Mouse (Mus musculus): ENCODE results near the gene 1700011L22Rik. TPM values are rescaled to one million over a fixed set of nuclear protein-coding genes. Genes with fewer than 3 reads are reported as not detected.

Gene 1700011L22Rik
- polyA plus RNA-seq, 1 experiment: not detected

DNA sequence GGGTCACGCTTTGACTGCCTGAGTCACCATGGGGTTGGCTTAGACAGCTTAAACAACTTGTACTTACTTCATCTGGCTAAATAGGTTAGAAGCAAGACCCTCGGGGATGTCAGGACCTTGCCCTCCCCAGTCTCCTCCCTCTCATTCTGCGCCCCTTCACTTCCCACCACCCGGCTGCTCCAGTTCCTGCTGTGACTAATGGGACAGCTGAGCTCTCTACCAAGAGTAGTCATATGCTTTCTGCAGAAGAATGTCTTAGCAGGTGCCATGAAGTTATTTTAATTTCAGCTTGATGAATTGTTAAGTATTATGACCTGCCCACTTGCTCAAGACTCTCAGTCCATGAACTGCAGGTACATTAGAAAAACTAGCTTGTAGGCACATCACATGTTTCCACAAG, 51.9 kb downstream of the 1700011L22Rik start:
- Histone ChIP-seq H3K27ac (ENCODE audit: insufficient read depth, low read length) (no peak overlapping the region), H3K4me1 (ENCODE audit: control insufficient read depth, insufficient read depth, low read length) (peaks cover 8% of the 10 kb centered on the region; the same call in 1 of the 2 replicates), H3K4me3 (ENCODE audit: insufficient read depth, low read length) (no peak overlapping the region)
- TF ChIP-seq POLR2A (IDR thresholded peaks at IDR 0.05; ENCODE audit: low read depth, low read length) (no peak), CTCF (IDR thresholded peaks at IDR 0.05; ENCODE audit: borderline replicate concordance, insufficient read depth, low read length) (no peak)

DNA sequence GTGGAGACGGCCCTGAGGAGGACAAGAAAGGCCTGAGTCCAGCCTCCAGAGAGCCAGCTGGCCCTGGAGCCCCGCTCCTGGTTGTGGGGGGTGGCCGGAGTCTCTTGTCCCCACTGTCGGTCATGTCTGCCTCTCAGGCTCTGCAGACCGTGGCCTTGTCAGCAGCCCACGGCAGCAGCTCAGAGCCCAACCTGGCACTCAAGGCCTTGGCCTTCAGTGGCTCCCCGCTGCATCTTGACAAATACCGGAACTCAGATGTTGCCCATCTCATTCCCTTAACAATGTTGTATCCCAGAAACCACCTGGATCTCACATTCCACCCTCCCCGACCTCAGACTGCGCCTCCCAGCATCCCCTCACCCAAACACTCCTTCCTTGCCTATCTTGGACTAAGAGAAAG, 58.3 kb downstream of the 1700011L22Rik start:
- no peak overlapping the region for H3K27ac ChIP-seq (ENCODE audit: insufficient read depth, low read length)
- no peaks in the 10 kb centered on the region for H3K4me1 ChIP-seq (ENCODE audit: control insufficient read depth, insufficient read depth, low read length)
- TF ChIP-seq CTCF (IDR thresholded peaks at IDR 0.05; ENCODE audit: borderline replicate concordance, insufficient read depth, low read length): no peak
- TF ChIP-seq POLR2A (IDR thresholded peaks at IDR 0.05; ENCODE audit: low read depth, low read length): no peak
- H3K4me3 ChIP-seq (ENCODE audit: insufficient read depth, low read length): no peak overlapping the region

DNA sequence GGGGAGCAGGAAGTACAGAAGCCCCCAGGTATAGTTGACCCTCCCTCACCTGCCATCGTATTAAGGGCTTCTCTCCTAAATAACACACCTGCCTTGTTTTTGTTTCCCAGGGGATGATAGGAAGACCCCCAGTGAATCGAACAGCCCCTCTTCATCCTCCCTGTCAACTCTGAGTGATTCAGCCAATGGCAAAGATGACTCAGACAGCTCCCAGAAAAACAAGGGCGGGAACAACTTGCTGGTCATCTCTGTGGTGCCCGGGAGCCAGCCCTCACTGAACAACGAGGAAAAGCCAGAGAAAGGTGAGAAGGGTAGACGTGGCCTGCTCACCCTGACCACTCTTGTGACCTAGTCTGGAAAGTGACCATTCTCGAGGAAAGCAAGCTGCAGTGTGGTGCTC, 62.9 kb downstream of the 1700011L22Rik start:
- no peak overlapping the region for H3K4me3 ChIP-seq (ENCODE audit: insufficient read depth, low read length)
- TF ChIP-seq POLR2A (IDR thresholded peaks at IDR 0.05; ENCODE audit: low read depth, low read length) (no peak), CTCF (IDR thresholded peaks at IDR 0.05; ENCODE audit: borderline replicate concordance, insufficient read depth, low read length) (no peak)
- no peaks in the 10 kb centered on the region for H3K4me1 ChIP-seq (ENCODE audit: control insufficient read depth, insufficient read depth, low read length)
- H3K27ac ChIP-seq (ENCODE audit: insufficient read depth, low read length): no peak overlapping the region

DNA sequence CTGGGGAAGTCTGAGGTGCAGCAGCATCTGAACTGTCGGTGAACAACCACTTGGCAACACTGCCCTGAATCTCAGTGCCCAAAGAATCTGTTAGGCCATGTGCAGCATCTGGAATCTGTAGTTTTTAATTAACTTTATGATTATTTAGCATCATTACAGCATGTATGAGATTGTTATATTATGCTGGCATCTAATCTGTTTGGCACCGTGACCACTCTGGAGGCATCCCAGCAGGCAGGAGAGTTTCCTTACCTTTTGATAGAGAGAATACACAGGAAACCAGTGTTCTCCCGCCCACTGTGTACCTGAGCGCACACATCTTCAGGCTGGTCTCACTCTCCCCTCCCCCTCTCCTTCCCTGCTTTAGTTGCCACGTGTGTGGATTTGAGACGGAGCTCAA, 68.7 kb downstream of the 1700011L22Rik start:
- no peak for TF ChIP-seq CTCF (IDR thresholded peaks at IDR 0.05; ENCODE audit: borderline replicate concordance, insufficient read depth, low read length)
- TF ChIP-seq POLR2A (IDR thresholded peaks at IDR 0.05; ENCODE audit: low read depth, low read length): no peak
- H3K4me1 ChIP-seq (ENCODE audit: control insufficient read depth, insufficient read depth, low read length): no peaks in the 10 kb centered on the region
- H3K4me3 ChIP-seq (ENCODE audit: insufficient read depth, low read length): no peak overlapping the region
- no peak overlapping the region for H3K27ac ChIP-seq (ENCODE audit: insufficient read depth, low read length)

DNA sequence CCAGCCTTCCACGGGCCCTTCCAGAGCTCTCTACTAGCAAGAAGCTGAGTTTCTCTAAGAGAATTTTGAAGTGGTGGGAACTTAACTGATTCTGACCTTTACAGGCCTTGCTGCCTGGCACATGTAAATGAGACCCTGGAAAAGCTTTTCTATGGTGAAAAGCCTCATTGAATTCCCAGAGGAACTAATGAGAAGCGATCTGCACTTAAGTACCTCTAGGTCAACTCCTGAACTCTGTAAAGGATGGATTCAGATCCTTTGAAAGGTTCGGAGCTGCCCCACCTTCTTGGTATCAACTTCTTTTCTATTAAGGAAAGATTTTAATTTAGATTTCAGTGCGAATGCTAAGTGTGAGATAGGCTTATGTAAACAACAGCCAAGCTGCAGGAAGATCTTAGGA, 72.4 kb downstream of the 1700011L22Rik start:
- no peak overlapping the region for H3K4me3 ChIP-seq (ENCODE audit: insufficient read depth, low read length)
- H3K4me1 ChIP-seq (ENCODE audit: control insufficient read depth, insufficient read depth, low read length): no peaks in the 10 kb centered on the region
- TF ChIP-seq CTCF (IDR thresholded peaks at IDR 0.05; ENCODE audit: borderline replicate concordance, insufficient read depth, low read length): no peak
- no peak for TF ChIP-seq POLR2A (IDR thresholded peaks at IDR 0.05; ENCODE audit: low read depth, low read length)
- H3K27ac ChIP-seq (ENCODE audit: insufficient read depth, low read length): no peak overlapping the region

DNA sequence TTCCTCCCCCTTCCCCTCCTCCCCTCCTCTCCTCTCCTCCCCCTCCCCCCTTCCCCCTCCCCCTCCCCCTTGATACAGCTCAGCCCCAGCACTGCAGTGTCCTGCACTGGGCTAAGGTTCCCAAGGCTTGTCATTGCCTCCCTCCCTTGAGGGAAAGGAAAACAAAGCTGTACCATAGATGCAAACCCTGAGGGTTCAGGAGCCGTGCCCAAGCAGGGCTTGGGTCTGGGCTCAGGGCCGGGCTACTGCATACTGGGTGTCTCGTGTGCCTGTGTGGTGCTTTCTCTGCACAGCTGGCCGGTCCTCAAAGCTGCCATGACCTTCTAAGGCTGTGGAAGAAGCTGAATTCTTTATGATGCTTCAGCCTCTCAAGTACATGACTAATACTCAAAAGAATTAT, 74.8 kb downstream of the 1700011L22Rik start:
- Histone ChIP-seq H3K27ac (ENCODE audit: insufficient read depth, low read length) (no peak overlapping the region), H3K4me3 (ENCODE audit: insufficient read depth, low read length) (no peak overlapping the region)
- TF ChIP-seq CTCF (IDR thresholded peaks at IDR 0.05; ENCODE audit: borderline replicate concordance, insufficient read depth, low read length): no peak
- TF ChIP-seq POLR2A (IDR thresholded peaks at IDR 0.05; ENCODE audit: low read depth, low read length): no peak

DNA sequence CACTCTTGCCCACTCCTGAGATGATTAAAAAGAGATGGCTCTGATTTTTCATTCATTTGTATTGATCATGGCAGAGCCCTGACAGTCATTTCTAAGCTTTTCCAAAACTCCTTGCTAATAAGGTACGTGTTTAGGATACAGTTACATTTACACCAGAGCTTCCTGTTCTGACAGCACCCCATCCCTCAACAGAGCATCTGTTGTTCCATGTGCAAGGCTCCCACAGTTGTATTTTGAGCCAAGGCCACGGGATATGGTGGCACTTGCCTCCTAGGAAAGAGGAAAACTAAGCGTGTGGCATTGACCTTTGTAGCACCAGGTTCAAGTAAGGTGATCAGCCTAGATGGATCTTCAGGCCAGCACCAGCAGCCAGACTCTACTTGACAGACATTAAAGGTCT, 83.1 kb downstream of the 1700011L22Rik start:
- Histone ChIP-seq H3K27ac (ENCODE audit: insufficient read depth, low read length) (no peak overlapping the region), H3K4me3 (ENCODE audit: insufficient read depth, low read length) (no peak overlapping the region), H3K4me1 (ENCODE audit: control insufficient read depth, insufficient read depth, low read length) (peaks cover 3% of the 10 kb centered on the region; the same call in 1 of the 2 replicates)
- TF ChIP-seq CTCF (IDR thresholded peaks at IDR 0.05; ENCODE audit: borderline replicate concordance, insufficient read depth, low read length): no peak
- no peak for TF ChIP-seq POLR2A (IDR thresholded peaks at IDR 0.05; ENCODE audit: low read depth, low read length)

More for the DNA sequence above, 74.8 kb downstream of the 1700011L22Rik start:
- H3K4me1 ChIP-seq (ENCODE audit: control insufficient read depth, insufficient read depth, low read length): no peaks in the 10 kb centered on the region

DNA sequence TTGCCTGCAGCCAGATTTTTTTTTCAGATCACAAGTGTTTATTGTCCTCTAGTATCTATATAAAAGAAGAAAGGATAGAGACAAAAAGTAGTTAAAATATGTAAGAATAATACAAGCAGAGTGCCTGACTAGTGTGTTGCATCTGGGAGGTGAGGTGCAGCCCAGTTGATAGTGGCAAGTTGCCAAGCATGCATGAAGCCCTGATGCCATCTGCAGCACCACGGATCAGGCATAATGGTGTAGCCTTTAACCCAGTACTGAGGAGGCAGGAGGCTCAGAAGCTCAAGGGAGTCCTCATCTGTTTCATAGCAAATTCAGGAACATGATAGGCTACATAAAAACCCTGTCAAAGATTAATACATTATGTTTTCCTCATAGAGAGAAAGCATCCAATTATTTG, 84.0 kb downstream of the 1700011L22Rik start:
- H3K27ac ChIP-seq (ENCODE audit: insufficient read depth, low read length): no peak overlapping the region
- H3K4me1 ChIP-seq (ENCODE audit: control insufficient read depth, insufficient read depth, low read length): peaks cover 7% of the 10 kb centered on the region; the same call in 1 of the 2 replicates
- TF ChIP-seq CTCF (IDR thresholded peaks at IDR 0.05; ENCODE audit: borderline replicate concordance, insufficient read depth, low read length) (no peak), POLR2A (IDR thresholded peaks at IDR 0.05; ENCODE audit: low read depth, low read length) (no peak)
- H3K4me3 ChIP-seq (ENCODE audit: insufficient read depth, low read length): no peak overlapping the region

DNA sequence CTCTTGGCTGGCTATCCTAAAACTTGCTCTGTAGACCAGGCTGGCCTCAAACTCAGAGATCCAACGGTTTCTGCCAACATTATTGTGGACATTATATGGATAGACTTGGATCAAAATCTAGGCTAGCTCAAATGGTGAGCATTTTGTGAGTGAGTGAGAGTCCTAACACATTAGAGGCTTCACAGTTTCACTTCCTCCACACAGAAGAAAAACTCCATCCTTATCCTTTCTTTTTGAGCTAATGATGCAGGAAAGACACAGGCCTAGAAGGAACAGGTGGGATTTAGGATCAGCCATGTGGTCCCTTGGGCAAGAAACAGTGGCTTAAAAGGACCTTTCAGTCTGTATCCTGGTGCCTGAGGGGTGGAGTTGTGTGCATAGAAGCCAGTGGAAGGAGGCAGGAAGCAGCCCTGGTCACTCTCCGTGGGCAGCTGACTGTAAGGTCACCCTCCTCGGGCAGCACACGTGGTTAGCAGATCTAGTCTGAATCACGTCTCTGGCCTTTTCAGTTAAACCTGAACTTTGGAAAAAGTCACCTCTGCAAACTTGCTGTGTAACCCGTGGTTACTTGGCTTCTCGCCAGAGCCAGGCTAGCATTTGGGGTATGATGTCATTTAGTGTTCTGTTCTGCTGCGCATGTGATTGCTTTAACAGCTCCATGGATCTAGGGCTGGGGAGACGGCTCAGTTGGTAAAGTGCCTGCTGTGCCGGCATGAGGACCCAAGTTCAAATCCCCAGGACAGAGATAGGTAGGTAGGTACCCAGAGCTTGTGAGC, 85.6 kb downstream of the 1700011L22Rik start:
- Histone ChIP-seq H3K4me1 (ENCODE audit: control insufficient read depth, insufficient read depth, low read length) (peaks cover 7% of the 10 kb centered on the region; the same call in 1 of the 2 replicates), H3K4me3 (ENCODE audit: insufficient read depth, low read length) (no peak overlapping the region), H3K27ac (ENCODE audit: insufficient read depth, low read length) (peak overlapping the region; percentile 76)
- TF ChIP-seq POLR2A (IDR thresholded peaks at IDR 0.05; ENCODE audit: low read depth, low read length) (no peak), CTCF (IDR thresholded peaks at IDR 0.05; ENCODE audit: borderline replicate concordance, insufficient read depth, low read length) (no peak)

DNA sequence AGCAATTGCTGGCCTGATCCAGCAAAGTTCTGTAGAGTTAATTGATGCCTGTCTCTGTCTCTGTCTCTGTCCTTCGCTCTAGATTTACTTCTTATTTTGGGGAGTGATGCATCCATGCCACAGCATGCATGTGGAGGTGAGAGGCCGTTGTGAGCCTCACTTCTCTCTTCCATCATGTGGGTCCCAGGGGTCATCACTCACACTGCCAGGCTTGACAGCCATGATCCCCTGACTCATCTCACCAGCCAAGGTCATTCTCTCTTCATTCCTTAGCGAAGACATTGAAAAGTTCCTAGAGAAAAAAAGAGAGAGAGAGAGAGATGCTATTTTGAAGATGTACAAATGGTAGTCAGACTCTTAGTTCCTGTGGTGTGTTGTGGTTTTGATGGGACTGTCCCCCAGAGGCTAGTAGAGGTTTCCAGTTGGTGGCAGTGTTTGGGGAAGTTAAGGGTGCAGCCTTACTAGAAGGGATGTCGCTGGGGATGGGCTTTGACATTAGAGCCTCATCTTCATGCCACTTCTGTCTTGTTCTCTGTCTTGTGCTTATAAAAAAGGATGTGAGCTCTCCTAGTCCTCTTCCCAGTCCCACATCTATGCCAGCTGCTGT, 87.1 kb downstream of the 1700011L22Rik start:
- Histone ChIP-seq H3K4me1 (ENCODE audit: control insufficient read depth, insufficient read depth, low read length) (peaks cover 11% of the 10 kb centered on the region; the same call in 1 of the 2 replicates), H3K27ac (ENCODE audit: insufficient read depth, low read length) (no peak overlapping the region)
- TF ChIP-seq CTCF (IDR thresholded peaks at IDR 0.05; ENCODE audit: borderline replicate concordance, insufficient read depth, low read length) (no peak), POLR2A (IDR thresholded peaks at IDR 0.05; ENCODE audit: low read depth, low read length) (no peak)

More for the DNA sequence above, 87.1 kb downstream of the 1700011L22Rik start:
- H3K4me3 ChIP-seq (ENCODE audit: insufficient read depth, low read length): no peak overlapping the region

Other genes starting within 250 kb of the 1700011L22Rik start
- gene Zfp827, start 220.1 kb downstream of the 1700011L22Rik start, polyA plus RNA-seq (2011; ENCODE audit: insufficient read length, low read depth, missing spikeins): 22.9 and 28.8 TPM in 2 replicates
- gene Mmaa, start 46.4 kb upstream of the 1700011L22Rik start, polyA plus RNA-seq (2011; ENCODE audit: insufficient read length, low read depth, missing spikeins): 8.6 and 12.0 TPM in 2 replicates
- 27.3 and 30.5 TPM in 2 replicates for gene Smad1, start 150.9 kb upstream of the 1700011L22Rik start, polyA plus RNA-seq (2011; ENCODE audit: insufficient read length, low read depth, missing spikeins)